Mouse (Mus musculus) lung, postnatal 0 days (tissue): ENCODE measurements around the gene Sim1.

Source experiments
- CTCF ChIP-seq: IDR thresholded peaks from 2 replicates; pipeline ENCODE4 v1.5.1; 2016; ENCODE audit warnings: antibody characterized with exemption, mild to moderate bottlenecking
- EP300 ChIP-seq: IDR thresholded peaks from 2 replicates; pipeline ENCODE4 v1.6.1; 2016; ENCODE audit warnings: antibody characterized with exemption, mild to moderate bottlenecking, control low read depth

DNA sequence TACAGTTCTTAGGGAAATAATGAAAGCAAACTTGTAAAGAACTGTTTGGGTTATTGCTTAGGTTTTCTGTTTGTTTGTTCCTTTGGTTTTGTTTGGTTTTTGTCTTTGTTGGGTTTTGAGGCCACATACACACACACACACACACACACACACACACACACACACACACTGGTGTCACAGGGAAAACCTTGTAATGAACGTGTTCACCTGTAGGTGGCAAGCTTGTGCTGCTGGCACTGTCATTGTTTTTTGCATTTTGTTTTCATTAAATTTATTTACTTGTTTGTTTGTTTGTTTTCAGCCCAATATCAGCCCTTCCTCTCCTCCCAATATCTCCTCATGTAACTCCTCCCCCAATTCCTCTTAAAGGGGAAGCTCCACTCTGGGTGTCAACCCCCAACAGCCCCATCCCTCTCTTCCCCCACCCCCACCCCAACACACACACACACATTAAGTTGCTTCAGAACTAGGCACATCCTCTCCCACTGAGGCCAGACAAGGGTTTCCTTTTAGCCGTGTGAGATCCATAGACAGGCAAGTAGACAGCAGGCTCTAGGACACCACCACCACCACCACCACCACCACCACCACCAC lies 13.0 kb upstream of the Sim1 start:
- TF ChIP-seq EP300: no peak
- peak; percentile 70 for TF ChIP-seq CTCF
